Mouse (Mus musculus): ENCODE data around the gene Sowaha.

The Sowaha gene

DNA sequence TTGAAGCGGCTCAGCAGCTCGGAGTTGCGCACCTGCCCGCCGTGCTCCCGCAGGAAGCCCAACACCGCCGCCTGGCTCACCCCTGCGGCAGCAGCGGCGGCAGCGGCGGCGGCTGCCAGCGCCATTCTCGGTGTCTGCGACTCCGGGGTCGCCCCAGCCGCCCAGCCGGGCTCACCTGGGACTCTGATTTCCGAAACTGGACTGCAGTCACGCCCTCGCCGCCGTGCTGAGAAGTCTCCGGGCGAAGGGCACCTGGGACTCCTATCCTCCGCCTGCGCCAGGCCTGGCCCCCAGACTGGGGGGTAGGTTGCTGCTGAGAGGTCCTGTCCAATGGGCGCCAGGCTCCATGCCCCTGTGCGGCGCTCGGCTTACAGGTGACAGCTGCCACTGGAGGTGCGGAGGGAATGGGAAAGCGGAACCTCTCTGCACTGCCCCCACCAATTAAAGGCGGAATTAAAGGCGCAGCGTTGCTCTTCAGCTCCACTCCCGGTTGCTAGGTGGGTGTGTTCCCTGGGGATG, at the start of gene Sowaha, which contains the start of gene Gm9945:
Gene Sowaha (minus strand): TSS at position 492 of the 519 bp plus-strand sequence.
Gene Gm9945 (plus strand): TSS at position 384 of the 519 bp plus-strand sequence.
- DNase-seq (ENCODE audit: low spot score in 2 of 2) = peak in 1 of 2 experiments; percentile 60

GRCm38 (mm10) chr11:53529253-53529557, 49.1 kb upstream of the Sowaha start:
- no peak for DNase-seq (ENCODE audit: low spot score in 2 of 2)

GRCm38 (mm10) chr11:53528397-53529252, 48.6 kb upstream of the Sowaha start:
- no peak for DNase-seq (ENCODE audit: low spot score in 2 of 2)

DNA sequence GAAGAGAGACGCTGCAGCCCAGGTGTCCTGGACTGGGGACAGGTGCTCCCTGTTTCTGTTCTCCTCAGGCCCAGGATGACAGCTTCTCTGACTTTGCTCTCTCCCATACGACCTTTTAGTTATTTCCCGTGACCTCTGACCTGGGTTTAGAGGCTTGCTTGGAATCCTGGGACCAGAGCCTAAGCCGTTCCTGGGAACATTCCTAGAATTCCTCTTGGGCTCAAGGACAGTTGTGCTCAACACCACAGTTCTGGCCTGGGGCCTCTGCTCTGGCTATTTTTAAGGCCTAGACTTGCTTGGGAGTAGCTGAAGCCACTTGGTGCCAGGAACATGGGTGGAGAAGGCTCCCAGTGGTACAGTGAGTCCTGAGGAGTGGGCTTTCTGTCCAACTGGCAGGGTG, 45.4 kb upstream of the Sowaha start:
- DNase-seq (ENCODE audit: low spot score in 2 of 2) = no peak

GRCm38 (mm10) chr11:53524905-53525304, 44.8 kb upstream of the Sowaha start:
- no peak for DNase-seq (ENCODE audit: low spot score in 2 of 2)

DNA sequence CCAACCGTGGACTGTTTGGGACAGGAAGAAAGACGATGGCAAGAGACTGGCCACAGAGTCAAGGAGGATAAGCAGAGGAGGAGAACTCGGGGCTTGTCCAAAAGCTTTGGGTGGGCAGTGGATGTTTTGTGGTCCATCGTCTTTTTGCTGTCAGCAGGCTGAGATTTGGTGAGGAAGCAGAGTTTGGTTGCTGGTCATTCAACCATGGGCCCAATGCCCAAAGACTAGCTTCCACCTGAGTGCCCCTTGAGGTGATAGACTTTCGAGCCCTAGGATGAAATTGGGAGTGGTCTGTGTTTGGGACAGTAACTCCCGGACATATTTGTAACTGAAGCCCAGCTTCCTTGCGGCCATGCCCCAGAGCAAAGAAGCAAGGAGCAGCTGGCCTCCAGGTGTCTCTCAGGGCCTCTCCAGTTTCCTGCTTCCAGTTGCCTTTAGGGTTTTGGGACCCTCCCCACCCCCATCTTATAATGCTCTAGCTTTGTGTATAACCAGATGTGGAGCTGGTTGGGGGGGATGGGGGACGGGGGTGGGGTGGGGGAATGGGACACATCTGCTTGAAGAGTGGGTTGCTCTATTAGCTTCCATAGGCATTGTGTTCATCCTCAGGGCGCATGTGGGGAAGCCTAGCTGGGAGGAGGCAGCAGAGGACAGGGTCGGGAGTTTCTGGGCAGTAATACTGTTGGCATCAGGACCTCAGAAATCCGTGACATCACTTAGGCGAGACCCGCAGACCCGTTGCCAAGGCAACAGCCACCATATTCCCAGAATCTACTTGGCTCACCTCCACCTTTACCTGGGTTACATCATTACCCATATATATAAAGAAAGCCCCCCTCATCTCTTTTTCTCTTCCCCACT, 43.7 kb upstream of the Sowaha start:
- DNase-seq (ENCODE audit: low spot score in 2 of 2) = no peak

DNA sequence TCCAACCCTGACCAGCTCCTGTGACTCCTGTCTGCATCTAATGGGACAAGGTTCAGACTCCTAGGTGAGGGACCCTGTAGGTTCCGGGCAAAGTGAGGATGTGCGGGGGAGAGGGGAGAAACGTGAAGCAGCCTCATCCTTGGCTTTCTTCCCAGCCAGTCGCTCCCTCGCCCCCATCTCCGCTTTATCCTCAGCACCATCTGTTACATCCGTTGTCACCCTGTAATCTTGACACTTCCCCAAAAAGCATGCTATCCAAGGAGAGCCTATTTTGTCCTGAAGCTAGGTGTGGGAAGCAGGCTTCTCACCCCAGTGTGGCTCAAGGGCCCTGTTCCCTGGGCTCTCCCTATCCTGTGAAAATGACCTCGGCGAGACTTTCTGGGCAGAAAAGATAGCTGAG, 42.9 kb upstream of the Sowaha start:
- DNase-seq (ENCODE audit: low spot score in 2 of 2) = peak in 1 of 2 experiments; percentile 43

GRCm38 (mm10) chr11:53522362-53522761, 42.3 kb upstream of the Sowaha start:
- no peak for DNase-seq (ENCODE audit: low spot score in 2 of 2)

DNA sequence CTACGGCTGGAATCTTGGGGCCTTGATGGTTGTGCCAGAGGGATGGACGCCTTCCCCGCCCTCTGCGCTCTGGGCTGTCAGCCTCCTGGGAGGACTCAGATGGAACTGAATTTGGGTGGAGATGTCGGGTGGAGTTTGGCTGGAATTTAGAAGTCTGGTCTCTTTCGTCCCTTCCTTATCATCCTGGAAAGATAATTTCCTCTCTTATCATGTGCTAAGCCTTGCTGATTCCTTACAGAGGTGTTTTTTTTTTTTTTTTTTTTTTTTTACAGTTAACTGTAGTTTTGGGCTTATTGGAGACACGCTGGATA, 41.7 kb upstream of the Sowaha start:
- DNase-seq (ENCODE audit: low spot score in 2 of 2) = no peak

- no peak for DNase-seq (ENCODE audit: low spot score in 2 of 2)
Measured at GRCm38 (mm10) chr11:53521120-53521820, 41.2 kb upstream of the Sowaha start.

- peak; percentile 40 to 57 for DNase-seq (ENCODE audit: low spot score in 2 of 2)
Measured at GRCm38 (mm10) chr11:53520122-53520978, 40.3 kb upstream of the Sowaha start.

DNA sequence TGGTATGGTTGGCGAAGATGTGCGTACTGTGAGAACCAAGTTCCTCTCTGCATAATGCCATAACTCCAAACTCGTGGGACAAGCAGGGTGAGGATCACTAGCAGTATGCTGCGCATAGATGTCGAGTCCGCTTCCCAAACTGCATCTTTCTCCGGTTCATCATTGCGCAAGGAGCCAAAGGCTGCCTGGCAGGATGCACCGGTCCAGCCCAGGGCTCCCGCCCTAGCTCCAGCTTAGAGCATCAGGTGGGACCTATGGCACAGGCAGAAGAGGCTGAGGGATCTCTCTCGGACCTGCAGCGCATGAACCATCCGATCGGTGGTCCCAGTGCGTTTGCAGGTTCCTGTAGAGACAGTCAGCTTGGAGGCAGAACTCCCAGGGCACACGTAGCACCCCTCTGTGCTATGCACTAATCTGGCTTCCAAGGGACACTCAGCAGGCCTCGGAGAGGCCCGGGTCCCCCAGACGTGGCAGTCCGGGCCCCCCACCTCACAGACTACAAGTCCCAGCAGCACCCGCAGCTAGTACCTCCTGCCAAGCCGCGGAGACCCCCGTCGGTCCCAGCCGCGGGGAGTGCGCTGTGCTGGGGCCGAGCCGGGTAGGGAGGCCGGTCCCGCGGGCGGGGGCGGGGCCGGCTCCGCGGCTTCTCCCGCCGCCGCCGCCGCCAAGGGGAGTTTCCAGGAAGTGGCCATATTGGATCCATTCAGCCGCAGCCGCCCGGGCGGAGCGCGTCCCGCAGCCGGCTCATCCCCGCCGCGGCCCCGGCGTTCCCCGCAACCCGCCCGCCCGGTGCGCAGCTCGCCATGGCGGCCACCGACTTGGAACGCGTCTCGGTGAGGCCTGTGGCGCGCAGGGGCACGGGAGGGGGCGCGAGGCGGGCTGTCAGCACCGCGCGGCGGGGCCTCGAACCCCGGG, 39.4 kb upstream of the Sowaha start, which contains the start of gene Sept8:
Gene Sept8 (plus strand): TSS at position 51 of the 915 bp plus-strand sequence.
- DNase-seq (ENCODE audit: low spot score in 2 of 2) = peak in 1 of 2 experiments; percentile 49

GRCm38 (mm10) chr11:53518759-53519158, 38.7 kb upstream of the Sowaha start:
- no peak for DNase-seq (ENCODE audit: low spot score in 2 of 2)

- no peak for DNase-seq (ENCODE audit: low spot score in 2 of 2)
Measured at GRCm38 (mm10) chr11:53516775-53517627, 36.9 kb upstream of the Sowaha start.

GRCm38 (mm10) chr11:53510351-53510750, 30.3 kb upstream of the Sowaha start:
- DNase-seq (ENCODE audit: low spot score in 2 of 2) = no peak

DNA sequence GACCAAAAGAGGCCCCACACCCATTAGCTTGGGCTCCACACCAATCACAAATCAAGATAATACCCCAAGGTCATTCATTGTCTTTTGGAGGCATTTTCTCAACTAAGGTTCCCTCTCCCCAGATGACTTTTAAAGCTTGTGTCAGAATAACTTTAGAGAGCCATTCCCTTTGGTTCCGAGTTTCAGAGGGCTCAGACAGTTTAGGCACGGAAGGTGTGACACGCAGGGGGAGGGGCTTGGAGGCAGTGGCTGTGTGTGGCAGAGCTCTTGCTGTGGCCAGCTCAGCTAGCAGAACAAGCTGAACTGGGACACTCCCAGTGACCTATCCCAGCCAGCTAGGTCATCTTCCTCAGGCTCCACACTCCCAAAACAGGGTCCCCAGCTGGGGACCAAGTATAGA, 28.5 kb upstream of the Sowaha start:
- no peak for DNase-seq (ENCODE audit: low spot score in 2 of 2)

DNA sequence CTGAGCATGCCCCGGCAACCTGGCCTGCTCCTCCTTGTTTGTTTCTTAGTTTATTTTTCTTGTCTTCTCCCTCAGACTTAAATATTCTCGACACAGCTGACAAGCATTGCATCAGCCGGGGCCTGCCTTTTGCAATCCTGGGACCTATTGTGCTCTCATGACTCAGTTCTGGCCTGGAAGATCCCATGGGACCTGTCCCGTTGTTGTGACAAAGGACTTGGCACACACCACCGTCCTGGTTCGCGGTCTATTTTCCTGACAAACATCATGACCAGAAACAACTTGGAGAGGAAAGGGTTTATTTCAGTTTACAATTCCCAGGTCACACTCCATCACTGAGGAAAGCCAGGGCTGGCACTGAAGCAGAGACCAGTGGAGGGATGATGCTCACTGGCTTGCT, 28.1 kb upstream of the Sowaha start:
- no peak for DNase-seq (ENCODE audit: low spot score in 2 of 2)

GRCm38 (mm10) chr11:53507098-53507805, 27.2 kb upstream of the Sowaha start:
- no peak for DNase-seq (ENCODE audit: low spot score in 2 of 2)
